Mouse (Mus musculus) CH12.LX (cell line): ENCODE measurements around the gene Ptchd4. TPM values are rescaled to one million over a fixed set of nuclear protein-coding genes. Genes with fewer than 3 reads are reported as not detected.

ENCODE experiments used
- DNase-seq: peaks from one replicate; pipeline ENCODE4 v3.0.0-alpha.2; 2013; ENCODE audit errors: extremely low read depth
- H3K27ac ChIP-seq: 2 replicates; pipeline ENCODE4 v1.5.1; 2012; ENCODE audit warnings: low read depth, mild to moderate bottlenecking, control low read depth, moderate library complexity; ENCODE audit not compliant: insufficient read depth
- H3K27me3 ChIP-seq: replicated peaks from 2 replicates; pipeline ENCODE3; 2012; ENCODE audit warnings: inconsistent platforms
- H3K36me3 ChIP-seq, 2 experiments: replicated peaks in 1 of 2; 2 replicates each; pipeline versions ENCODE3 to v1.6.1; 2012; ENCODE audit warnings: inconsistent platforms in 1 of 2, low read length in 1 of 2, mild to moderate bottlenecking in 1 of 2, mixed read lengths in 1 of 2, moderate library complexity in 1 of 2; ENCODE audit not compliant: control insufficient read depth in 1 of 2, insufficient read depth in 1 of 2
- H3K4me1 ChIP-seq, 2 experiments: 2 replicates each; pipeline ENCODE4 v1.6.1; 2012; ENCODE audit warnings: inconsistent platforms in 1 of 2, moderate library complexity in 1 of 2; ENCODE audit not compliant: insufficient read depth in 2 of 2, control insufficient read depth in 1 of 2
- H3K4me2 ChIP-seq: 2 replicates; pipeline ENCODE4 v1.6.1; 2012; ENCODE audit warnings: low read depth, mild to moderate bottlenecking, control low read depth; ENCODE audit not compliant: poor library complexity, insufficient read depth, severe bottlenecking
- H3K4me3 ChIP-seq, 3 experiments: fragments of 150-350 bp in 1 of 3; sonication (generic) in 1 of 3; replicated peaks in 1 of 3; 2 replicates each; pipeline versions ENCODE3 to v1.5.1; 2011 to 2012; ENCODE audit warnings: low read depth in 2 of 3, low read length in 2 of 3, mild to moderate bottlenecking in 2 of 3, moderate library complexity in 2 of 3, control low read depth in 1 of 3, improper control_type of control experiment in 1 of 3, inconsistent platforms in 1 of 3, mixed read lengths in 1 of 3; ENCODE audit not compliant: poor library complexity in 1 of 3
- H3K79me2 ChIP-seq: replicated peaks from 2 replicates; pipeline ENCODE4 v1.6.1; 2012; ENCODE audit warnings: mild to moderate bottlenecking, moderate library complexity; ENCODE audit not compliant: control insufficient read depth, poor library complexity, insufficient read depth, severe bottlenecking; ENCODE audit errors: extremely low read depth
- H3K9ac ChIP-seq: 2 replicates; pipeline ENCODE4 v1.6.1; 2012; ENCODE audit warnings: low read depth, mild to moderate bottlenecking, control low read depth, moderate library complexity; ENCODE audit not compliant: insufficient read depth
- H3K9me3 ChIP-seq: replicated peaks from 2 replicates; pipeline ENCODE3; 2012; ENCODE audit warnings: low read length, inconsistent platforms, mixed read lengths
- BHLHE40 ChIP-seq: IDR thresholded peaks from 2 replicates; pipeline ENCODE4 v1.6.1; 2011; ENCODE audit warnings: mild to moderate bottlenecking, low read depth, low read length, improper control_type of control experiment
- CHD2 ChIP-seq: IDR thresholded peaks from 2 replicates; pipeline ENCODE4 v1.6.1; 2011; ENCODE audit warnings: low read length, improper control_type of control experiment
- CTCF ChIP-seq, 2 experiments: IDR thresholded peaks in 1 of 2; conservative IDR thresholded peaks in 1 of 2; 2 replicates each; pipeline ENCODE4 v1.5.1; 2011 to 2012; ENCODE audit warnings: low read depth in 2 of 2, low read length in 2 of 2, improper control_type of control experiment in 1 of 2, inconsistent platforms in 1 of 2, mild to moderate bottlenecking in 1 of 2, moderate library complexity in 1 of 2
- EP300 ChIP-seq: IDR thresholded peaks from 2 replicates; pipeline ENCODE4 v1.6.1; 2011; ENCODE audit warnings: low read length, improper control_type of control experiment
- GABPA ChIP-seq: IDR thresholded peaks from 2 replicates; pipeline ENCODE4 v1.6.1; 2012; ENCODE audit warnings: low read depth, low read length, improper control_type of control experiment, inconsistent platforms; ENCODE audit not compliant: insufficient replicate concordance
- HCFC1 ChIP-seq: IDR thresholded peaks from 2 replicates; pipeline ENCODE4 v1.6.1; 2012; ENCODE audit warnings: low read depth, mild to moderate bottlenecking, inconsistent platforms, low read length, improper control_type of control experiment
- MAX ChIP-seq: IDR thresholded peaks from 2 replicates; pipeline ENCODE4 v1.6.1; 2011; ENCODE audit warnings: low read length, improper control_type of control experiment
- MAZ ChIP-seq: IDR thresholded peaks from 2 replicates; pipeline ENCODE4 v1.6.1; 2012; ENCODE audit warnings: low read depth, mild to moderate bottlenecking, inconsistent platforms, low read length, improper control_type of control experiment, moderate library complexity
- MYC ChIP-seq: IDR thresholded peaks from 2 replicates; pipeline ENCODE4 v1.6.1; 2011; ENCODE audit warnings: low read depth, mild to moderate bottlenecking, improper control_type of control experiment, low read length
- NELFE ChIP-seq: IDR thresholded peaks from 2 replicates; pipeline ENCODE4 v1.6.1; 2011; ENCODE audit warnings: low read depth, low read length, improper control_type of control experiment
- RAD21 ChIP-seq: IDR thresholded peaks from 2 replicates; pipeline ENCODE4 v1.6.1; 2011; ENCODE audit warnings: low read depth, mild to moderate bottlenecking, low read length, improper control_type of control experiment, moderate library complexity
- RCOR1 ChIP-seq: conservative IDR thresholded peaks from 2 replicates; pipeline ENCODE4 v1.6.1; 2012; ENCODE audit warnings: low read depth, mild to moderate bottlenecking, inconsistent platforms, low read length, improper control_type of control experiment
- TBP ChIP-seq: conservative IDR thresholded peaks from 2 replicates; pipeline ENCODE4 v1.6.1; 2011; ENCODE audit warnings: low read depth, low read length, improper control_type of control experiment
- TCF12 ChIP-seq: IDR thresholded peaks from 2 replicates; pipeline ENCODE4 v1.6.1; 2014; ENCODE audit warnings: low read depth, mild to moderate bottlenecking, inconsistent platforms, low read length, improper control_type of control experiment
- ZC3H11A ChIP-seq: IDR thresholded peaks from 2 replicates; pipeline ENCODE4 v1.6.1; 2012; ENCODE audit warnings: low read depth, mild to moderate bottlenecking, inconsistent platforms, low read length, improper control_type of control experiment
- ZMIZ1 ChIP-seq: IDR thresholded peaks from 2 replicates; pipeline ENCODE4 v1.6.1; 2012; ENCODE audit warnings: low read depth, mild to moderate bottlenecking, inconsistent platforms, low read length, improper control_type of control experiment
- dilution Hi-C: fragments of 300-500 bp; cut with MboI; formaldehyde crosslinking; loops from 2 replicates; pipeline ENCODE4 v1.14.3; 2020; ENCODE audit warnings: low sequenced_read_pairs; ENCODE audit not compliant: extremely low pct_unique_long_range_greater_than_20kb, extremely low pct_ligation_motif_present
- in situ Hi-C: fragments of 300-500 bp; cut with MboI; formaldehyde crosslinking; loops from 3 replicates; pipeline ENCODE4 v1.14.3; 2019; ENCODE audit warnings: low sequenced_read_pairs, low pct_ligation_motif_present, low pct_unique_long_range_greater_than_20kb, mixed read lengths
- polyA plus RNA-seq: library from polyadenylated mRNA; unstranded; fragments of >175 nt; gene quantifications from 2 replicates; pipeline ENCODE4 v1.2.1, GENCODE M21; 2012; ENCODE audit warnings: low read depth; ENCODE audit not compliant: insufficient read length
- total RNA-seq, 2 experiments: library from RNA; depleted of rRNA; stranded (reverse); fragments of 300-350 nt in 1 of 2; fragments of >200 nt in 1 of 2; gene quantifications; 2 replicates each; pipeline ENCODE4 v1.2.3; 2012 to 2014

Gene Ptchd4
- total and polyA plus RNA-seq, 3 experiments, result not detected

DNA sequence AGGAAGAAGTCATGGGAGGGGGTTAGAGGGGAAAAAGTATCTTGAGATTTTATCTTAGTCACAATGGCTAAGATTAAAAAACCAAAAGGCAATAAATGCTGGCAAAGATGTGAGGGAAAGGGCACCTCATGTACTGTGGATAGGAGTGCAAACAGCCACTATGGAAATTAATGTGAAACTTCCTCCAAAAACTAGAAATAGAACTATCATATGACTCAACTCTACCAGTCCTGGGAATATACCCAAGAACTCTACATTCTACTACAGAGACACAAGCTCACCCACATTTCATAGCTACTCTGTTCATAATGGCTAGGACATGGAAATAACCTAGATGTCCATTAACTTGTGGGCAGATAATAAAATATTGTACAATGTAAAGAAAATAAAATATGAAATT is 30.3 kb downstream of the Ptchd4 start:
- Histone ChIP-seq H3K9me3 (no peaks in the 10 kb centered on the region), H3K4me2 (no peak overlapping the region), H3K4me3 (no peak overlapping the region), H3K36me3 (no peaks in the 10 kb centered on the region), H3K27me3 (no peaks in the 10 kb centered on the region), H3K27ac (no peak overlapping the region), H3K79me2 (no peaks in the 10 kb centered on the region), H3K4me1 (no peaks in the 10 kb centered on the region), H3K9ac (no peak overlapping the region)
- dilution Hi-C loops (no loop called here), in situ Hi-C loops (no loop called here)
- no peak for DNase-seq
- TF ChIP-seq TCF12 (no peak), EP300 (no peak), ZMIZ1 (no peak), TBP (no peak), RCOR1 (no peak), NELFE (no peak), MAZ (no peak), MYC (no peak), RAD21 (no peak)

DNA sequence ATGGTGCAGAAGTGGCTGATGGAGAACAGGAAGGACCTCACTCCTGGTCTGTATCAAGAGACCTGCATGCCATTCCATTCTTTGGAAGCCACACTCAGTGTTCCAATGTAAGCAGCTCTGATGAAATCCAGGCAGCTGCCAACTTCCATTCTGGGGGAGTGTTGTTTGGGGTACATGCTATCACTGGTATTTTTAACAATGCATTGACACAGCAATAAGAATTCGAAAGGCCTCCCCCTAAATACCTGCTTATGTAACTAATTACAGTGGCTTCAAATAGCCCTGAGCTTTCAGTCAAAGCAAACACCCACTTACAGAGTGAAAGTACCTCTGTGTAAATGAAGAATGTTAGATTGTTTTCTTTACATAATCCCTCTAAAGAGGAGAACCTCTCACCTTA is 42.7 kb downstream of the Ptchd4 start:
- H3K79me2 ChIP-seq, result no peaks in the 10 kb centered on the region
- H3K9me3 ChIP-seq, result peaks cover 2% of the 10 kb centered on the region
- DNase-seq, result no peak
- dilution Hi-C loops (no loop called here), in situ Hi-C loops (no loop called here)
- no peak overlapping the region for H3K27ac ChIP-seq
- no peaks in the 10 kb centered on the region for H3K4me1 ChIP-seq
- no peaks in the 10 kb centered on the region for H3K27me3 ChIP-seq
- H3K4me2 ChIP-seq, result no peak overlapping the region
- no peak for TF ChIP-seq ZC3H11A
- no peak for TF ChIP-seq BHLHE40
- TF ChIP-seq GABPA, result no peak
- H3K9ac ChIP-seq, result no peak overlapping the region
- no peaks in the 10 kb centered on the region for H3K36me3 ChIP-seq
- no peak overlapping the region for H3K4me3 ChIP-seq

DNA sequence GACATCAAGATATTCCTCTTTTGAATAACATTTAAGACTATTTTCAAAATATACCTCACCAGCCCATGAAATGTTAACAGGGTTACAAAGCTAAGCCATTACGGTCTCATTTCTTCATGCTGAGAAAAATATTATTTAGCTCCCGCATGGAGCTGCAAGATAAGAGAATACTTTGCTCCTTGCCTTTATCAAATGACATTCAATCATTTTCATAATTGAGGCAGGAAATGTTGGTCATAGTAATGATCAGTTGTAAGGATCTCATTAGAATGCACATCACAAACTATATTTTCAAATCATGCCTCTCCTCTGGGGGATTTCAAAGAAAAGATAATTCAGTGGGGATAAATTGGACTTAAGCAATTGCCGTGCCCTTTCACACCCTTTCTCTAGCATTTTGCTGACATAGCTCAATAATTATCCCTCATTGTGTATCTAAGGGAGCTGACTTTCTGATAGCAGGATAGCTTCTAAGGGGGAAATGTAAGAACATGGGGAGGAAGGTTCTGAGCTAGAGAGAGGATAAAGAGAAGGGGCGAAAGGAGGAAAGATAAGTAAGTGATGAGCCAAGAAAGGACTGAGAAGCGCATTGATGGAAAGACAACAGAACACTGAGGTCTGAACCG is 47.5 kb downstream of the Ptchd4 start:
- no peak overlapping the region for H3K27ac ChIP-seq
- no peak overlapping the region for H3K4me2 ChIP-seq
- no peak for TF ChIP-seq MAX
- TF ChIP-seq BHLHE40, result no peak
- no peak for TF ChIP-seq ZC3H11A
- TF ChIP-seq CTCF (conservative IDR thresholded peaks at IDR 0.05 in 1 of 2, IDR thresholded peaks at IDR 0.05 in 1 of 2; ENCODE audit: low read depth in 2 of 2, low read length in 2 of 2), result no peak
- no peak for TF ChIP-seq HCFC1
- no peak for TF ChIP-seq CHD2
- H3K79me2 ChIP-seq, result no peaks in the 10 kb centered on the region
- no peak for DNase-seq
- H3K9me3 ChIP-seq, result peaks cover 2% of the 10 kb centered on the region
- dilution Hi-C loops, result no loop called here
- no peaks in the 10 kb centered on the region for H3K36me3 ChIP-seq
- H3K4me3 ChIP-seq, result no peak overlapping the region
- H3K9ac ChIP-seq, result no peak overlapping the region
- in situ Hi-C loops, result no loop called here
- H3K4me1 ChIP-seq, result no peaks in the 10 kb centered on the region
- H3K27me3 ChIP-seq, result no peaks in the 10 kb centered on the region
